Mouse (Mus musculus): ENCODE data around the gene Myh9.

The Myh9 gene

DNA sequence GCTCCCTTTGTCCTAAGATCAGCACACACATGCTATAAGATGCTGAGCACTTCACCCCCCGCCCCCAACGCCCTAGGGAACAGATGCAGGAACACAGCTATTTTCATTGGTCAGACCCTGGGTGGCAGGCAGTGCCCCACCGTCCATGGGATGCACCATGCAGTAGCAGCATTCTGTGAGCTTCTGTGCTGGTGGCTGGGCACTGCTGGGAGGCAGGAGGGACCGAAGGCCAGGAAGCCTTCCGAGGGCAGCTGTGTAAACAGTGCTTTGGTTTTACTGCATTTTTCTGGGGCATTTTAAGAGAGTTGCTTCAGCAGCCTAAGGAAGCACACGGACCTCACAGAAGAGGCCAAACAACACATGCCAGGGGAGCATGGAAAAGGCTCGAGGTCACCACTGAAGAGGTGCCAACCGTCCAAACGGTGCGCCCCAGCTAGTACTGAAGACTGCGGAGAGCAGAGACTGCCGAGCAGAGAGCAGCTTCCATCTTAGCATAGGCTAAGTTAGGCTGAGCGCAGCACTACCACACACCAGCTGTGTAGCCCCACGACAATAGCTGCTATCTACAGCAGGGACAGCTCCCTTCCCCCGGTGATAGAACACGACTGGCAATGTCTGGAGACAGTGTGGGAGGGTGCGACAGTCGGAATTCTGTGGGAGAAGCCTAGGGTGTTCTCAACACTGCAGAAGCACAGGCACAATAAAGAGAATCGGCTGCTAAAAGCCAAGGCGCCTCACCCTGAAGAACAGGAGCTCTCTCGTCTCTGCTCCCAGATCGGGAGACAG, 57.7 kb downstream of the Myh9 start:
- POLR2A ChIA-PET: interaction anchor here (0.5 to 3.3 kb wide), 35 partner anchors 8 to 860 kb away, joined by 3 to 18 read pairs (median 4); partner anchors contain the start of genes Apol8 (in 1 of the 4) and Myh9 (in 1 of the 4)
- CTCF ChIA-PET: interaction anchor here (0.5 to 3.9 kb wide), 26 partner anchors 8 to 440 kb away, joined by 3 to 18 read pairs (median 4); partner anchors contain the start of genes Apol8 (in 2 of the 4) and Myh9 (in 1 of the 4)

DNA sequence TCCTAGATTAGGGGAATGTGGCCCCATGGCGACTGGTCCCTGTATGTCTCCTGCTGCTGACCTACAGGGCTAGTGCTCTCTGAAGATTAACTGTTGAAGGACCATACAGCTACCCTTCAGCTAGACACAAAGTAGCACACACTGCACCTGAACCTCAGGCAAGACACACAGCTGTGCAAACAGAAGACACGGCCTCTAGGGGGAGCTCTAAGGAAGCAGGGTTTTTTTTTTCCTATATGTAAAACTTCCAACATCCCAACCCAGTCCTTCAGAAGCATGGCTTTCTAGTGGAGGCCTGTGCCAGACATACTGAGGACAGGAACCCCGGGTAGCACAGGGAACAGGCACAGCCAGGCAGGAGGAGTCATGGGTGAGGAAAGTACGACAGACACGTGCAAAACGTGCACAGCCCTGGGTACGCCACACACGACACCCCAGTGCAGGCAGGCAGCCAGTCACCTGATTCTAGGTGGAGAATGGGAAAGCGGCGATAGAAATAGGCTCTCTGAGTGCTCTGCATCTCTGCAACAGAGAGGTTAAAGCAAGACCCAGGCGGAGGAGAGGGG, 59.4 kb downstream of the Myh9 start:
- CTCF ChIA-PET: interaction anchor here (0.5 to 10.7 kb wide), 48 partner anchors 7 to 1102 kb away, joined by 3 to 117 read pairs (median 4); partner anchors contain the start of genes Apol8 (in 1 of the 4), Myh9 (in 1 of the 4) and Txn2 (in 1 of the 4)
- POLR2A ChIA-PET: interaction anchor here (0.6 to 3.2 kb wide), 26 partner anchors 8 to 182 kb away, joined by 3 to 13 read pairs (median 3); partner anchors contain the start of genes Foxred2 (in 1 of the 4) and Txn2 (in 1 of the 4)

DNA sequence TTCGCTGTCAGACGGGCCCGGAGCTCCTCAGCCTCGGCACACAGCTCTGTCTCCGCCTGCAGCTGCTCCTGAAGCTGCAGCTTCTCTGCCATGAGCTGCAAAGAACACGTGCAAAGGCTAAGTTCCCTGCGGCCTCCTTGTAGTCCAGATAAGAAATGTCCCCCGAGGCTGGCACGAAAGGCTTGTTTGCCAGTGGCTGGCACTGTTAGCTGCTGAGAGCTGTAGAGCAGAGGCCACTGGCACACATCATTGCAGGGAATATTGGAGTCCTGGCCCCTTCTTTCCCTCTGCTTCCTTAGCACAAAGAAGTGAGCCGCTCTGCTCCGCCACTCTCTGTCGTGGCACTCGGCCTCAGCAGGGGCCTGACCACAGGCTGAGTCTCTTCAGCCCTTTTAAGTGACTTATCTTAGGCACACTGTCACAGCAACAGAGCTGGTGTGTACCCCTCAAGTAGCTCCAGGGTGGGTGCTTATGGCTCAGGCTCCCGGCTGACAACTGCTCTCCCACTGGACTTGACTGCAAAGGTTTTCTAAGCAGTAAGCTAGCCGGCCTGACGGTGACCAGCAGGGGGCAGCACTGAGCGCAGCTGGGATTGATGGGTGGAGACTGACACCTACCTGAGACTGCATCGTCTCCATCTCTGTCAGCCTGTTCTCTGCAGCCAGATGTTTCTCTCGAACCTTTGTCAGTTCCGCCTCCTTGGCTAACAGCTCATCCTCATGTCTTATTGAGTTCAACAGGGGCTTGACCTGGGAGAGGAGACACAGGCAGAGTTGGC, 66.6 kb downstream of the Myh9 start:
- ChIA-PET POLR2A (interaction anchor here (0.6 to 3.5 kb wide), 41 partner anchors 9 to 736 kb away, joined by 3 to 22 read pairs (median 4); partner anchors contain the start of genes Myh9 (in 2 of the 4) and Eif3d (in 1 of the 4)), CTCF (interaction anchor here (0.5 to 10.7 kb wide), 99 partner anchors 8 to 1083 kb away, joined by 3 to 117 read pairs (median 4); partner anchors contain the start of genes Apol8 (in 3 of the 4), Txn2 (in 2 of the 4), Mb (in 1 of the 4) and Myh9 (in 1 of the 4))

DNA sequence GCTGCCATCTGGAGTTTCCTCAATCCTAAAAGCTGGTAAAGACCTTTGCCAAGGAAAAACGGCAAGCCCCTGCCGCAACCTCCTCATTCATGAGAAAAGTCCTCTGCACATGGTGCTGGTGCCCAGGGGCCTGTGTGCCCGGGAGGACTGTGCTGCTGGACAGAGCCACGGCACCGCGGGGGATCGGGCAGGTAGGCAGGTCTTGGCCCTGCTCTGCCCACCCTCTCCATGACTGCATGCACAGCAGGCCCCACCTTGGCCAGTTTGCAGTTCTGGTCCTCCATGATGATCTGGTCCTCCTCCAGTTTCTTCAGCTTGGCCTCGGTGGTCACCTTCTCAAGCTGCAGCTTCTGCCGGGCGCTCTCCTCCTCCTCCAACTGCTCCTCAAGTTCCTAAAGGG, 67.7 kb downstream of the Myh9 start:
- ChIA-PET POLR2A (interaction anchor here in 2 of 4 experiments (0.9 to 3.5 kb wide), 12 partner anchors 8 to 142 kb away, joined by 3 to 22 read pairs (median 4); no protein-coding TSS in a partner anchor), CTCF (interaction anchor here (0.5 to 10.7 kb wide), 13 partner anchors 9 to 147 kb away, joined by 3 to 117 read pairs (median 11); partner anchors contain the start of genes Apol8 (in 1 of the 4) and Myh9 (in 1 of the 4))

DNA sequence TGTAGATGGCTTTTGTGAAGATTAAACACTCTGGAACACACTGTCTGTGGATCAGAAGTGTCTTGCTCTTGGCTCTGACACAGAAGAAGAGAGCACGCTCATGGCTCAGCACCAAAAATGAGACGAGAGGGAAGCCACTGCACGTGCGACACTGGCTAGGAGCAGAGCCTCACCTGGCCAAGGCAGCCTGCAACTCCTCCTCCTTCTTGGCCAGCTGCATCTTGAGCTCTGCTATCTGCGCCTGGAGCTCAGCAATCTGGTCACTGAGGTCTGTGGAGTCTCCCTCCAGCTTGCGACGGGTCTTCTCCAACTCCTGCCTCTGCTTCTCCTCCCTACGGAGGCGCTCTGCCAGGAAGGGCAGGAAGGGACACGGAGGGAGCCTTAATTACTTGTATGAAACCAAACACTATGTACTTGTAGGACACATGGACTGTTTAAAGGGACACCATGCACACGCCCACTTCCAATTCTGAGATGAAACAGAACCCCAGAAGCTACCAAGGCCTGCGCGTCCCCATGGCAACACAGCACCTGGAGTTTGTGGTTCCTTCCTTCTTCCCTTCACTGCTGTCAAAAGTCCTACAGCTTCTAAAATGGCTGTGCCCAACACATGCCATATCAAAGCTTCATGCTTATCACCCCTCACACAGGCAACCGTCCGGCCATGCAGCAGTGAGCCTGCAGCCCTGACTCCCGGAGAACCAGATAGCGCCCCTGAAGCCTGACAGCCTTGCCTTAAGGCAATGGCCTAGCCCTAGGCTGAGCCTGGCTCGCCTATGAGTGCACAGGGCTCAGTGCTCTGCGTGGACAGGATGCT, 68.7 kb downstream of the Myh9 start:
- CTCF ChIA-PET: interaction anchor here (0.5 to 10.7 kb wide), 9 partner anchors 8 to 144 kb away, joined by 3 to 117 read pairs (median 5); partner anchors contain the start of gene Apol8 (in 1 of the 4)
- POLR2A ChIA-PET: interaction anchor here in 3 of 4 experiments (0.6 to 2.1 kb wide), 12 partner anchors 9 to 148 kb away, joined by 3 to 7 read pairs (median 3); partner anchors contain the start of gene Myh9 (in 1 of the 3)

DNA sequence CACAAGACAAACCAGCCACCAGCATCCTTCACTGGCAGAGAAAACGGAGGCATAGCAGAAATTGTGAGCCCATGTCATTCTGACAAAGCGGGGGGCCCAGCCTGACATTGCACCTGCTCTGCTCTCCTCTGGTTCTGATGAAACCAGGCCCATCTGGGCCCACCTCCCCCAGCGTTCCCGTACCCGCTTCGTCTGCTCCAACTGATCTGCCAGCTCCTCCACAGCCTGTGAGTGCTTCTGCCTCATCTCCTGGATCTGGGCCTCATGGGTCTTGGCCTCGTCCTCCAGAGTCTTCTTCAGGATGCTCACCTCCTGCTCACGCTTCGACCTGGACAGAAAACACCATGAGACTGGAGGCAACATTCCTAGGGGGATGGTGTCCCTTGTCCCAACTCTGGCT, 71.0 kb downstream of the Myh9 start:
- CTCF ChIA-PET: interaction anchor here (0.6 to 3.2 kb wide), 14 partner anchors 8 to 146 kb away, joined by 3 to 30 read pairs (median 6); no protein-coding TSS in a partner anchor
- POLR2A ChIA-PET: interaction anchor here in 3 of 4 experiments (0.7 to 2.6 kb wide), 19 partner anchors 9 to 158 kb away, joined by 3 to 12 read pairs (median 4); partner anchors contain the start of gene Txn2 (in 1 of the 3)

DNA sequence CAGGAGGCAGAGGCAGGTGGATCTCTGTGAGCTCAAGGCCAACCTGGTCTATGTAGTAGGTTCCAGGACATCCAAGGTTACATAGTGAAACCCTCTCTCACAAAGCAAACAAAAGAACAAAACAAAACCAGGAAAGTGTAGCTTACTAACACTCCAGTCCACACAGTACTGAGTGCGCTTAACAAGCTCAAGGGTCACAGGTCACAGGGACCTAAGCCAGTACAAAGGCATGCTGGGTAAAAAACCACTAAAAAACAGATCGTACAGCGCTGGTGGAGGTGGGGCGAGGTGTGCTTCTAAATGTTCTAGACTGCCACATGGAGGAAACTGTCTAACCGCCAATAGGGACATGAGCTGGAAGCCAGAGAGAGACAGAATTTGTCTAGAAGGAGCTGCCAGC, 71.6 kb downstream of the Myh9 start:
- CTCF ChIA-PET: interaction anchor here (0.6 to 3.2 kb wide), 18 partner anchors 8 to 1034 kb away, joined by 3 to 30 read pairs (median 6); no protein-coding TSS in a partner anchor
- POLR2A ChIA-PET: interaction anchor here in 3 of 4 experiments (0.7 to 2.6 kb wide), 23 partner anchors 9 to 186 kb away, joined by 3 to 12 read pairs (median 4); partner anchors contain the start of genes Foxred2 (in 1 of the 3) and Myh9 (in 1 of the 3)

DNA sequence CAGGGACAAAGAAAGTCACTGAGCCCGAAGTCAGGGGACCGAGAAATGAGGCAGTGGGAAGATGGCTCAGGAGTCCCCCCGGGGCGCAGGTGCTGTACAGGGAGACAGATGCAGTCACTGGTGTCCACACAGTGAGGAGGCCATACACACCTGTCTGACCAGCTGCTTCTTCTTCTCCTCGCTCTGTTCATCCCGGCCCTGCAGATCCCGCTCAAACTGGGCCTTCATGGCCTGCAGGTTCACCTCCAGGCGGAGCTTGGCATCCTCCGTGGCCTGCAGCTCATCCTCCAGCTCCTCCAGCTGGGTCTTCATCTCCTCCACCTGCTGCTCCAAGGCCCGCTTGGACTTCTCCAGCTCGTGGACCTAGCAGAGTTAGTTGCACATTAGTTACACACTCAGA, 75.0 kb downstream of the Myh9 start:
- CTCF ChIA-PET: interaction anchor here (0.6 to 7.6 kb wide), 29 partner anchors 9 to 1141 kb away, joined by 3 to 117 read pairs (median 5); partner anchors contain the start of genes Apol8 (in 3 of the 4) and Foxred2 (in 1 of the 4)
- POLR2A ChIA-PET: interaction anchor here (0.8 to 3.5 kb wide), 23 partner anchors 9 to 205 kb away, joined by 3 to 18 read pairs (median 4); partner anchors contain the start of genes Apol8 (in 1 of the 4) and Myh9 (in 1 of the 4)

DNA sequence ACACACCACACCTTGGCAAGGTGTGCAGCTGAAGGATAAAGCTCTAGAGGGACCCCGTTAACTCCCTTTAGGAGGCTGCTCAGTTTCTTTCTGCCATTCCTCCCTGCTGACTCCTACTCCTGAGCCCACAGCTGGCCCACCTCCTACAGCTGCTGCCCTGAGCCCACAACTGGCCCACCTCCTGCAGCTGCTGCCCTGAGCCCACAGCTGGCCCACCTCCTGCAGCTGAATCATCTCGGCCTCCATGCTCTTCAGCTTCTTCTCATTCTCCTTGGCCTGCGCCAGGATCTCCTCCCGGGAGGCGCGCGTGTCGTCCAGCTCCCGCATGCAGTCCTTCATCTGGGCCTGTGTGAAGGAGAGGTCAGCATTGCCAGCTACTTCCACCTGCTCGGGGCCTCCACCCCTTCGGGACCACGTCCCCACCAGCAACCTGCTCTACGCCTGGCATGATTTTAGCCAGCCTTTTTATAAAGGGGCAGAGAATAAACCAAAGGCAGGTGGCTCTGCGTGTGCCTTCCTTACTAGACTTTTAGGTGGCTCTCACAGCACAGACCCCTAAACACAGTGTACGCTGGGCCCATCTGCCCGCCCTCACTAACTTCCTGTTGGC, 76.4 kb downstream of the Myh9 start:
- POLR2A ChIA-PET: interaction anchor here (0.7 to 3.5 kb wide), 14 partner anchors 10 to 192 kb away, joined by 3 to 18 read pairs (median 4); partner anchors contain the start of gene Myh9 (in 1 of the 4)
- CTCF ChIA-PET: interaction anchor here (0.9 to 7.6 kb wide), 11 partner anchors 8 to 168 kb away, joined by 3 to 117 read pairs (median 8); partner anchors contain the start of gene Apol8 (in 3 of the 4)

DNA sequence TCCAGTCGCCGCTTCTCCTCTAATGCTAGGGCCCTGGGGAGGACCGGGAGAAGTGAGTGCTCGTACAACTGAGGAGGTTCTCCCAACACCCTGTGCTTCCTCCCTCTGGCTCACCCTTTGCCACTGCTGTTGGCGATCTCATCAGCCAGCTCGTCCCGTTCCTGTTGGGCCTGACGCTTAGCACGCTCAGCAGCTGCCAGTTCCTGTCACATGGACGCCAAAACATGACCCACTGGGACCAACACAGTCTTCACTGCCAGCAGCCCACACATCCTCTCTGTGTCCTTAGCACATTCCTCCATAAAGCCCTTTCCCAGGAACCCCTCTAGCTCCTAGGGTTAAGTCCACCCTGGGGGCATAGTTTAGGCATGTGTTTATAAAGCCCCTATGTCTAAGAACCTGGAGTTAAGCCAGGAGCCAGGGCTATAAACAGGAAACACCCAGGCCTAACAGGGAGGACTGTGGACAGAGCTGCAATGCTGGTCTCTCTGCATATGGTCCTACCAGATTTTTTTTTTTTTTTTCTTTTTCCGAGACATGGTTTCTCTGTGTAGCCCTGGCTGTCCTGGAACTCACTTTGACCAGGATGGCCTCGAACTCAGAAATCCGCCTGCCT, 77.5 kb downstream of the Myh9 start:
- ChIA-PET CTCF (interaction anchor here in 3 of 4 experiments (0.6 to 7.6 kb wide), 11 partner anchors 9 to 217 kb away, joined by 3 to 117 read pairs (median 8); no protein-coding TSS in a partner anchor), POLR2A (interaction anchor here (0.5 to 3.2 kb wide), 16 partner anchors 9 to 1403 kb away, joined by 3 to 18 read pairs (median 5); partner anchors contain the start of genes Eif3d (in 1 of the 4), Myh9 (in 1 of the 4) and Txn2 (in 1 of the 4))

DNA sequence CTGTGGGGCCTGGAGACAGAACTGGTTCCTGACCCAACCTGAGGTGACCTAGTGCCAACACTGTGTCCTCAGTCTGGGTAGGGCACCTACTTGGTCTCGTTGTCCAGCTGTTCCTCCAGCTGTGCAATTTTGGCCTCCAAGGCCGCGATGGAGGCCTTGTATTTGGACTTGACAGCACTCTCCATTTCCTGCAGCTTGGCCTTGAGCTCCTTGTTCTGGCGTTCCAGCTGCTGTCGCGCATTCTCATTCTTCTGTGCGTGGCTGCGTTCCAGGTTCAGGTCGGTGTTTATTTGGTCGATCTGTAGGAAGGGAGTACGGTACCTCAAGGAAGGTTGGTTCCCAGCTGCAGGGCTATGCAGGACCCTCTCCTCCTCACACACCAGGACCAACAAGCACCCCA, 78.3 kb downstream of the Myh9 start:
- POLR2A ChIA-PET: interaction anchor here (0.8 to 3.2 kb wide), 21 partner anchors 11 to 428 kb away, joined by 3 to 18 read pairs (median 5); partner anchors contain the start of genes Eif3d (in 1 of the 4), Myh9 (in 1 of the 4) and Txn2 (in 1 of the 4)

DNA sequence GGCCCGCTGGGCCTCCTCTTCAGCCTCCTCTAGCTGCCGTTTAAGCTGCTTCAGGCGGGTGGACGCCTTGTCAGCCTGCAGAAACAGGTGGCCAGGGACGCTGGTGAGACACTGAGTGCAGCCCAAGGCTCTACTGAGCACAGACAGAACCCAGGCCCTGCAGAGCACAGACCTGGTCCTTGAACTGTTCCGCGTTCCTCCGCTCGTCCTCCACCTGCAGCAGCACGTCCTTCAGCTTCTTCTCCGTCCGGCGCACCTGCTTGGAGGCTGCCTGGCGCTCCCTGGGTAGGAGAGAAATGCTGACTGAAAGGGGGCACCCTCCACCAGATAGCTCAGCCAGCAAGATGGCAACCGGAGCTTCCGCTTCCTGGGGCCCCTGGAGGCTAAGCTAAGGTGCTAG, 78.9 kb downstream of the Myh9 start:
- ChIA-PET CTCF (interaction anchor here (0.6 to 7.6 kb wide), 37 partner anchors 8 to 356 kb away, joined by 3 to 117 read pairs (median 6); partner anchors contain the start of genes Myh9 (in 1 of the 4) and Txn2 (in 1 of the 4)), POLR2A (interaction anchor here (0.5 to 3.2 kb wide), 42 partner anchors 8 to 1220 kb away, joined by 3 to 18 read pairs (median 4); partner anchors contain the start of genes Eif3d (in 2 of the 4), Foxred2 (in 1 of the 4), Myh9 (in 1 of the 4) and Txn2 (in 1 of the 4))

More for the DNA sequence above, 78.3 kb downstream of the Myh9 start:
- CTCF ChIA-PET: interaction anchor here in 3 of 4 experiments (0.6 to 7.6 kb wide), 14 partner anchors 10 to 170 kb away, joined by 3 to 117 read pairs (median 6); partner anchors contain the start of gene Txn2 (in 1 of the 3)

DNA sequence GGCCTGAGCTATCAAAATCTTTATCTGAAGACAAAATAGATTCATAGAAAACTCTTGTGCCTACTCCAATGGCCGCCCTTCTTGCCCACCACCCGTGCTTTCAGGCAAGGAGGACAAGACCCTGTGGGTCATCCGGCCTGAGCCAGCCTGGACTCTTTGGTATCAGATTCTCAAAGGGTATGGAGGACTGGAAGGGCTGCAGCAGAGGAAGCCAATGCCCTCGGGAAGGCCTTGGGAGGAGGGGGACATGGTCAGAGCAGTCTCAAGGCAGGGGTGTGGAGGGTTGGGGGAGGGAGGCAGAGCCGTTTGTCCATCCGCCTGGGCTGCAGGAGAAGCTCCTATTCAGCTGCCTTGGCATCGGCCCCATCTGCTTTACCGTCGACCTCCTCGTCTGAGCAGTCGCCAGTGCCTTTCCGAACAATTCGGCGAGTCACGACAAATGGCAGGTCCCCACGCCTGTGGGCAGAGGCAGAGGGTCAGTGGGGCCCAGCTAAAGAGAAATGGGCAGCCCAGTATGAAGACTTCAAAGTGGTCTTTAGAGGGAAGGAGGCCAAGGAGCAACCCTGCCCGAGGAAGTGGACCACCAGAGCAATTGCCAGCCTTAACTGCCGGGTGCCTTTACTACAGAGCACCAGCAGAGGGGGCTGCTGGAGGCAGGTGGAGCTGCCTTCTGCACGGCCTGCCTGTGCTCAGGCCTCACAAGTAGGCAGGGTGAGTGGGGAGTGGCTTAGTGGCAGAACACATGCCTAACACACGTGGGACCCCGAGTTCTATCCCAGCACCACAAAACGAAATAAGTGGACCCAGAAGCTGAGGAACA, 80.2 kb downstream of the Myh9 start:
- ChIA-PET POLR2A (interaction anchor here (0.5 to 3.2 kb wide), 42 partner anchors 8 to 211 kb away, joined by 3 to 18 read pairs (median 4); partner anchors contain the start of genes Eif3d (in 3 of the 4), Foxred2 (in 1 of the 4) and Myh9 (in 1 of the 4)), CTCF (interaction anchor here (0.5 to 7.6 kb wide), 63 partner anchors 8 to 944 kb away, joined by 3 to 117 read pairs (median 4); partner anchors contain the start of genes Txn2 (in 2 of the 4) and Myh9 (in 1 of the 4))

DNA sequence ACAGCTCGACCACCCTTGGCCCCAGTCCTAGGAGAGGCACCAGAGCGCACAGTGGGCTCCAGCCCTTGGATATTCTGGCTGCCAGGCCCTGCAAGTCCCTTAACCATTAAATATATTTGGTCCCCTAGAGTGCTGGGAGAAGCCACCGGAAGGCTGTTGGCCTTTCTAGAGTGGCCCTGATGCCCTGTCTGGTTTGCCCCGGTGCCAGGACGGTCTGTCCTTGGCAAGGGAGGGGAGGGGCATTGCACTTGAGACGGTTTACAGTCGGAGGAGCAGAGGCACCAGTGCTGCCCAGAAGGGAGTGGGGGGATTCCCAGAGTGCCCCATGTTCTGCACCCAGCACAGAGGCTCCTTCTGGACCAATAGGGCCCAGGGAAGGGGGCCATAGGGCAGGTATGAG, 80.9 kb downstream of the Myh9 start:
- CTCF ChIA-PET: interaction anchor here (0.6 to 7.6 kb wide), 14 partner anchors 8 to 478 kb away, joined by 3 to 117 read pairs (median 5); no protein-coding TSS in a partner anchor

More for the DNA sequence above, 80.9 kb downstream of the Myh9 start:
- POLR2A ChIA-PET: interaction anchor here in 3 of 4 experiments (0.8 to 3.2 kb wide), 9 partner anchors 9 to 209 kb away, joined by 3 to 12 read pairs (median 4); partner anchors contain the start of gene Eif3d (in 1 of the 3)

Data from embryonic stem cell, embryonic (primary cell).